Mouse (Mus musculus) CH12.LX (cell line): ENCODE results near the gene Dusp16.

Experiments used
- CTCF ChIP-seq, 2 experiments: IDR thresholded peaks in 1 of 2; conservative IDR thresholded peaks in 1 of 2; 2 replicates each; pipeline ENCODE4 v1.5.1; 2011 to 2012; ENCODE audit warnings: low read depth in 2 of 2, low read length in 2 of 2, improper control_type of control experiment in 1 of 2, inconsistent platforms in 1 of 2, mild to moderate bottlenecking in 1 of 2, moderate library complexity in 1 of 2
- EP300 ChIP-seq: IDR thresholded peaks from 2 replicates; pipeline ENCODE4 v1.6.1; 2011; ENCODE audit warnings: low read length, improper control_type of control experiment
- HCFC1 ChIP-seq: IDR thresholded peaks from 2 replicates; pipeline ENCODE4 v1.6.1; 2012; ENCODE audit warnings: low read depth, mild to moderate bottlenecking, inconsistent platforms, low read length, improper control_type of control experiment
- NELFE ChIP-seq: IDR thresholded peaks from 2 replicates; pipeline ENCODE4 v1.6.1; 2011; ENCODE audit warnings: low read depth, low read length, improper control_type of control experiment
- POLR2A ChIP-seq: IDR thresholded peaks from 2 replicates; pipeline ENCODE4 v1.6.1; 2011; ENCODE audit warnings: low read depth, mild to moderate bottlenecking, improper control_type of control experiment, low read length
- POLR2AphosphoS2 ChIP-seq: IDR thresholded peaks from 2 replicates; pipeline ENCODE4 v1.6.1; 2011; ENCODE audit warnings: low read depth, low read length, improper control_type of control experiment

- TF ChIP-seq NELFE (no peak), POLR2A (no peak), POLR2AphosphoS2 (no peak), CTCF (conservative IDR thresholded peaks at IDR 0.05 in 1 of 2, IDR thresholded peaks at IDR 0.05 in 1 of 2; ENCODE audit: low read depth in 2 of 2, low read length in 2 of 2) (no peak), EP300 (no peak), HCFC1 (no peak)
These were observed 90.2 kb downstream of the Dusp16 start for GRCm38 (mm10) chr6:134702184-134702583.
